In the genomic region with DNA sequence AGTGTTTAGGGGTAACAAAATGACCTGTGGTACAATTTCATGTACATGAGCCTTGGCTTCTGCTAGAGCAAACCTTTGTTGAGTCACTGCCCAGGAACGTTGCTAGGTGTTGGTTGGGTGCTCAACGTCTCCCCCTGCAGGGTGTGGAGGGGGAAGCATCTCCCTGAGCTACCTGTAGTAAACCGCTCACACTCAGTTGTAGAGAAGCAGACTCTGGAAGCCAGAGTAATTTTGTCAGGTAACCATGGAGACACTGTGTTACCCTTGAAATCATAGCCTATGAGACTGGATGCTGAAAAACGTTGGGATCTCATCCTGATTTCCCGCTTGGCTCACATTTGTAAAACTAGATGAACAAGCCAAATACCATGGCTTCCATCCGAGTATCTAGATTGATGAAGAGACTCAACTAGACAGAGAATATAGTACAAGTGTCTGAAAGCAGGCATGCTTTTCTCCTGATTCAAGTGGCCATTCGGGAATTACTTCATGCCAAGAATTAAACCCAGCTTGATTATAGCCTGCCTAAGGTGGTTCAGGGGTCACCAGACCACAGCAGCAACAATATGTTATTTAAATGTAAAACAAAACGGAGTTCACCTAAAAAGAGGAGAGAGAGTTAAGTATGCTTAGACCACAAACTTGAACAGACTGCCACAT, we compare ENCODE assay signal across 9 mouse cellular contexts.
DNase-seq lines count a peak whose midpoint lies in the region; ATAC-seq and TF ChIP-seq lines count a peak whose summit lies in the region.
"Had no signal": no experiment of that assay in that cellular context is flagged by ENCODE, and none has a peak within 500 bp of the region (broad histone marks: within the 10 kb centered on the region; RNA-seq: fewer than 3 reads in every experiment).

No protein-coding gene starts in this region.

- ATAC-seq in midbrain, embryonic 16.5 days = no peak
- ATAC-seq in activated CD4-positive, CD25-positive, alpha-beta regulatory T cell, adult 4 months = peak; percentile 85
- peak; percentile 79 for ATAC-seq in common myeloid progenitor, adult 5-6 weeks (replicated peaks; ENCODE audit: low read depth, poor library complexity, severe bottlenecking)
- ATAC-seq in limb, embryonic 14.5 days (ENCODE audit: low FRiP score, low read depth) = peak; percentile 56

- no peak overlapping the region for H3K4me2 ChIP-seq in midbrain, embryonic 16.5 days (ENCODE audit: low read length)
- no peak overlapping the region for H3K4me2 ChIP-seq in limb, embryonic 14.5 days (replicated peaks; ENCODE audit: low read depth, low read length, severe bottlenecking)

- peak; percentile 20 for DNase-seq in midbrain, embryonic 10.5 days (ENCODE audit: low spot score)
- peak; percentile 1 for DNase-seq in hindlimb bud, embryonic 11.5 days (ENCODE audit: extremely low spot score, low read depth, low spot score)
- peak; percentile 64 for DNase-seq in limb, embryonic 14.5 days (ENCODE audit: low spot score)
- peak; percentile 58 for DNase-seq in right cerebral cortex, postnatal 14 days
- peak; percentile 8 for DNase-seq in yolk sac, embryonic 10.5 days (ENCODE audit: low spot score)

- H3K36me3 ChIP-seq in midbrain, embryonic 10.5 days = no peaks in the 10 kb centered on the region
- no peaks in the 10 kb centered on the region for H3K36me3 ChIP-seq in midbrain, embryonic 16.5 days (ENCODE audit: control insufficient read depth, insufficient read depth, low read length)
- no peaks in the 10 kb centered on the region for H3K36me3 ChIP-seq in limb, embryonic 14.5 days (ENCODE audit: control insufficient read depth, insufficient read depth, low read length)

- TF ChIP-seq POLR2A in limb, embryonic 14.5 days (IDR thresholded peaks at IDR 0.05; ENCODE audit: borderline replicate concordance, extremely low read depth, insufficient read depth, insufficient read length) = no peak

- H3K9ac ChIP-seq in midbrain, embryonic 16.5 days (ENCODE audit: low read depth, low read length) = no peak overlapping the region
- no peak overlapping the region for H3K9ac ChIP-seq in limb, embryonic 14.5 days (ENCODE audit: low read depth, low read length, severe bottlenecking)

- no peaks in the 10 kb centered on the region for H3K9me3 ChIP-seq in midbrain, embryonic 10.5 days (replicated peaks)
- no peaks in the 10 kb centered on the region for H3K9me3 ChIP-seq in midbrain, embryonic 16.5 days (replicated peaks; ENCODE audit: control insufficient read depth, low read length, poor library complexity, severe bottlenecking)
- H3K9me3 ChIP-seq in limb, embryonic 14.5 days (ENCODE audit: control insufficient read depth, low read length) = no peaks in the 10 kb centered on the region

- 58% methylated on average over 8 of the region's 8 CpGs for WGBS in midbrain, embryonic 10.5 days
- WGBS in midbrain, embryonic 16.5 days = 55% methylated on average over 8 of the region's 8 CpGs
- WGBS in limb, embryonic 14.5 days = 54% methylated on average over 8 of the region's 8 CpGs

- H3K4me3 ChIP-seq in midbrain, embryonic 10.5 days = no peak overlapping the region
- no peak overlapping the region for H3K4me3 ChIP-seq in midbrain, embryonic 16.5 days (ENCODE audit: low read depth, low read length)
- no peak overlapping the region for H3K4me3 ChIP-seq in limb, embryonic 14.5 days (replicated peaks; ENCODE audit: low read length)
- H3K4me3 ChIP-seq: myocyte had no signal

- H3K27ac ChIP-seq in midbrain, embryonic 10.5 days (replicated peaks) = no peak overlapping the region
- H3K27ac ChIP-seq in midbrain, embryonic 16.5 days (ENCODE audit: low read length) = no peak overlapping the region
- no peak overlapping the region for H3K27ac ChIP-seq in limb, embryonic 14.5 days (replicated peaks; ENCODE audit: low read depth, low read length)

- H3K4me1 ChIP-seq in midbrain, embryonic 10.5 days = no peaks in the 10 kb centered on the region
- H3K4me1 ChIP-seq in midbrain, embryonic 16.5 days (ENCODE audit: control insufficient read depth, insufficient read depth, low read length) = no peaks in the 10 kb centered on the region
- no peaks in the 10 kb centered on the region for H3K4me1 ChIP-seq in limb, embryonic 14.5 days (ENCODE audit: control insufficient read depth, insufficient read depth, low read length)

- no peaks in the 10 kb centered on the region for H3K27me3 ChIP-seq in midbrain, embryonic 10.5 days (ENCODE audit: low read depth, poor library complexity, severe bottlenecking)
- H3K27me3 ChIP-seq in midbrain, embryonic 16.5 days (ENCODE audit: control insufficient read depth, insufficient read depth, low read depth, low read length) = no peaks in the 10 kb centered on the region
- no peaks in the 10 kb centered on the region for H3K27me3 ChIP-seq in limb, embryonic 14.5 days (ENCODE audit: control insufficient read depth, insufficient read depth, low read length)

Comparison
In these comparisons a context has a peak if more than half of its experiments do, and no peak if none do; other contexts are left out.
1. DNase-seq: peak in every context shown above with its lines; median percentile 64 in limb, embryonic 14.5 days; 58 in right cerebral cortex, postnatal 14 days; 20 in midbrain, embryonic 10.5 days; 8 in yolk sac, embryonic 10.5 days; 1 in hindlimb bud, embryonic 11.5 days.